In the genomic region with DNA sequence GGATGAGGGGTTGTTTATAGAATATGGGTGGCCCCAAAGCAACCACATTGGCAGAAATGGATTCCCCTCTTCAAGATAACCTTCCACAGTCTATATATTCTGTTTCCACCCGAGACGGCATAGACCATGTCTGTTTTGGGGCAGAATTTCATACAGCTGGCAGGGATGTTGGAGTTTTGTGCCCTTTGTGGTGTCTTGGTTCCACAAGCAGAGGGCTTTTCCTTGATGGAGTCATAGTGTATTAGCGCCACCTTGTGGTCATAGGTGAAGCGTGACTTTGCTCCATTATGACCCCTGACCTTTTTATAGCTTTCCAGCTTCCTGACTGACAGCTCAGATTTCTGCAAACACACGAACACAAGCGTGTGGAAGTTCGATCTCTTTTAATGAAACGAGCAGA, we compare ENCODE assay signal across 9 mouse cellular contexts. TPM values are rescaled to one million over a fixed set of nuclear protein-coding genes. Genes with fewer than 3 reads are reported as not detected.
A peak's percentile ranks its signal among the peaks of the same experiment; 100 is the strongest.
DNase-seq lines count a peak whose midpoint lies in the region; ATAC-seq and TF ChIP-seq lines count a peak whose summit lies in the region.
"Had no signal": no experiment of that assay in that cellular context is flagged by ENCODE, and none has a peak within 500 bp of the region (broad histone marks: within the 10 kb centered on the region; RNA-seq: fewer than 3 reads in every experiment).

No protein-coding gene starts in this region.

- TF ChIP-seq EP300 in MEL (IDR thresholded peaks at IDR 0.05; ENCODE audit: low read depth in 1 of 2, low read length in 2 of 2) = no peak

- no peaks in the 10 kb centered on the region for H3K36me3 ChIP-seq in liver, embryonic 12.5 days
- H3K36me3 ChIP-seq in MEL (ENCODE audit: control insufficient read depth in 1 of 2, insufficient read depth in 2 of 2, low read length in 2 of 2) = no peaks in the 10 kb centered on the region
- H3K36me3 ChIP-seq: hindbrain, embryonic 15.5 days had no signal

- TF ChIP-seq CTCF in MEL (IDR thresholded peaks at IDR 0.05 in 2 of 3, conservative IDR thresholded peaks at IDR 0.05 in 1 of 3; ENCODE audit: control insufficient read depth in 1 of 3, insufficient read depth in 1 of 3, low read depth in 2 of 3, low read length in 3 of 3, poor library complexity in 1 of 3, severe bottlenecking in 1 of 3) = peak; percentile 73 to 96 (median 86)
- TF ChIP-seq CTCF in brain, embryonic 14.5 days (IDR thresholded peaks at IDR 0.05; ENCODE audit: borderline replicate concordance, extremely low read depth, insufficient read depth, insufficient read length) = peak; percentile 70; the same call in 1 of the 2 replicates

- DNase-seq in liver (peak; percentile 43), MEL (ENCODE audit: low read depth, low spot score) (peak; percentile 83)
- DNase-seq in brain, embryonic 14.5 days (ENCODE audit: low read depth) = peak; percentile 72
- DNase-seq in layer of hippocampus, postnatal 14 days (ENCODE audit: low spot score in 2 of 2) = peak; percentile 16 to 27
- DNase-seq in ovary, postnatal 36 days (ENCODE audit: low spot score) = no peak

- no peak for ATAC-seq in liver, embryonic 12.5 days
- peak; percentile 95 for ATAC-seq in granulocyte monocyte progenitor cell, adult 5-6 weeks (replicated peaks; ENCODE audit: poor library complexity, severe bottlenecking)
- ATAC-seq in neutrophil, adult 5-6 weeks (ENCODE audit: extremely low read depth, insufficient number of reproducible peaks, low FRiP score, poor library complexity, severe bottlenecking) = peak; percentile 69; the same call in 1 of the 2 replicates

- no peak overlapping the region for H3K27ac ChIP-seq in liver, embryonic 12.5 days
- no peak overlapping the region for H3K27ac ChIP-seq in MEL (ENCODE audit: control insufficient read depth, low read depth, low read length)
- H3K27ac ChIP-seq: hindbrain, embryonic 15.5 days had no signal

- H3K4me3 ChIP-seq in liver, embryonic 12.5 days = no peak overlapping the region
- H3K4me3 ChIP-seq in MEL (ENCODE audit: control insufficient read depth in 1 of 2, insufficient read depth in 1 of 2, low read depth in 2 of 2, low read length in 2 of 2) = no peak overlapping the region
- H3K4me3 ChIP-seq: hindbrain, embryonic 15.5 days had no signal

- TF ChIP-seq RAD21 in MEL (IDR thresholded peaks at IDR 0.05; ENCODE audit: low read depth, low read length) = peak; percentile 90

- H3K4me2 ChIP-seq in liver, embryonic 12.5 days = no peak overlapping the region
- H3K4me2 ChIP-seq: hindbrain, embryonic 15.5 days had no signal

- 4% methylated on average over 8 of the region's 8 CpGs for whole genome bisulfite sequencing in liver, embryonic 12.5 days (ENCODE audit: insufficient replicate concordance)

- no peaks in the 10 kb centered on the region for H3K27me3 ChIP-seq in liver, embryonic 12.5 days (replicated peaks)
- H3K27me3 ChIP-seq in MEL (ENCODE audit: control insufficient read depth in 1 of 2, insufficient read depth in 2 of 2, low read length in 2 of 2) = no peaks in the 10 kb centered on the region
- H3K27me3 ChIP-seq: hindbrain, embryonic 15.5 days had no signal

- no peaks in the 10 kb centered on the region for H3K79me2 ChIP-seq in MEL (ENCODE audit: control insufficient read depth, insufficient read depth, low read length, poor library complexity)

- no peaks in the 10 kb centered on the region for H3K9me3 ChIP-seq in liver, embryonic 12.5 days (replicated peaks)
- H3K9me3 ChIP-seq in MEL (replicated peaks; ENCODE audit: insufficient read depth, low read length) = no peaks in the 10 kb centered on the region
- H3K9me3 ChIP-seq: hindbrain, embryonic 15.5 days had no signal

- H3K9ac ChIP-seq in liver, embryonic 12.5 days = no peak overlapping the region
- no peak overlapping the region for H3K9ac ChIP-seq in MEL (ENCODE audit: control insufficient read depth, low read depth, low read length, poor library complexity, severe bottlenecking)
- H3K9ac ChIP-seq: hindbrain, embryonic 15.5 days had no signal

- H3K4me1 ChIP-seq in liver, embryonic 12.5 days = 0 out of 2 replicates have a peak, but pooled peaks cover 5% of the 10 kb centered on the region
- peaks cover 2 to 5% of the 10 kb centered on the region in 2 experiments; a peak in 3 of 4 replicates for H3K4me1 ChIP-seq in MEL (ENCODE audit: control insufficient read depth in 1 of 2, insufficient read depth in 2 of 2, low read length in 2 of 2)
- H3K4me1 ChIP-seq: hindbrain, embryonic 15.5 days had no signal

- TF ChIP-seq POLR2A in MEL (IDR thresholded peaks at IDR 0.05; ENCODE audit: control insufficient read depth in 1 of 2, insufficient read depth in 1 of 2, low read depth in 1 of 2, low read length in 2 of 2, poor library complexity in 1 of 2) = no peak
- TF ChIP-seq POLR2A in brain, embryonic 14.5 days (IDR thresholded peaks at IDR 0.05; ENCODE audit: borderline replicate concordance, extremely low read depth, insufficient read depth, insufficient read length, poor library complexity, severe bottlenecking) = no peak

TF ChIP-seq in MEL, 35 proteins besides CTCF, POLR2A, EP300 and RAD21 (continues in another document):
- TF ChIP-seq CHD2 (IDR thresholded peaks at IDR 0.05; ENCODE audit: low read length) (no peak), ZNF384 (IDR thresholded peaks at IDR 0.05; ENCODE audit: low read depth, low read length) (0 out of 2 replicates have a peak, but pooled peaks have one; percentile 16), HCFC1 (IDR thresholded peaks at IDR 0.05; ENCODE audit: low read depth, low read length) (0 out of 2 replicates have a peak, but pooled peaks have one; percentile 19), POLR2AphosphoS2 (IDR thresholded peaks at IDR 0.05; ENCODE audit: low read length) (no peak), SMC3 (IDR thresholded peaks at IDR 0.05; ENCODE audit: low read depth, low read length) (peak; percentile 73), USF1 (IDR thresholded peaks at IDR 0.05; ENCODE audit: low read depth, low read length) (no peak), KAT2A (conservative IDR thresholded peaks at IDR 0.05; ENCODE audit: low read depth, low read length) (no peak), ETS1 (IDR thresholded peaks at IDR 0.05; ENCODE audit: low read depth, low read length) (no peak), ZC3H11A (IDR thresholded peaks at IDR 0.05; ENCODE audit: low read depth, low read length) (peak; percentile 74), MYC (IDR thresholded peaks at IDR 0.05; ENCODE audit: low read depth, low read length) (0 out of 2 replicates have a peak, but pooled peaks have one; percentile 52), TCF12 (IDR thresholded peaks at IDR 0.05; ENCODE audit: low read depth, low read length) (no peak), GATA1 (IDR thresholded peaks at IDR 0.05; ENCODE audit: low read depth, low read length) (no peak), SIN3A (IDR thresholded peaks at IDR 0.05; ENCODE audit: low read length) (peak; percentile 48; the same call in 1 of the 2 replicates), ZKSCAN1 (IDR thresholded peaks at IDR 0.05; ENCODE audit: low read depth, low read length) (no peak), TBP (IDR thresholded peaks at IDR 0.05; ENCODE audit: low read depth, low read length) (no peak)

RNA-seq across cellular contexts. Expression of gene Gm6793, which starts 19.8 kb away (rescaled TPM):
- polyA plus RNA-seq in liver, embryonic 12.5 days (2016; fragmentation: Nextera tagmentation; extraction: Ambion mirVana) = not detected in 2 replicates
- 0.10 and 0.19 TPM in 2 replicates for total RNA-seq in MEL (2012; rRNA removed)
- under 1 TPM in 1 of 2 experiments, not detected in 1; 0.46 TPM for polyA plus RNA-seq in MEL (2012; ENCODE audit: insufficient read depth in 1 of 2, insufficient read length in 2 of 2, low read depth in 1 of 2, low replicate concordance in 2 of 2, missing spikeins in 1 of 2)
- polyA plus RNA-seq in brain, embryonic 14.5 days (2012; rRNA removed) = 0.08 and 0.15 TPM in 2 replicates
- 0.21 and 0.26 TPM in 2 replicates for total RNA-seq in granulocyte monocyte progenitor cell, adult 5-6 weeks (2014; fragmentation: Nextera tagmentation)
- total RNA-seq in granulocyte monocyte progenitor cell, adult 5-6 weeks (2017) = 0.26 TPM in 1 of 2 replicates, not detected in the other
- total RNA-seq in layer of hippocampus, postnatal 14 days (2021) = under 1 TPM in 1 of 2 experiments, not detected in 1; 0.30 TPM
- total RNA-seq in neutrophil, adult 5-6 weeks (2017) = 0.35 TPM in 1 of 2 replicates, not detected in the other

RNA-seq across cellular contexts. Expression of gene Terf2ip, which starts 23.4 kb away (rescaled TPM):
- 9.8 and 10.8 TPM in 2 replicates for polyA plus RNA-seq in liver, embryonic 12.5 days (2016; fragmentation: Nextera tagmentation; extraction: Ambion mirVana)
- total RNA-seq in MEL (2012; rRNA removed) = 10.9 and 12.5 TPM in 2 replicates
- polyA plus RNA-seq in MEL (2012; ENCODE audit: insufficient read depth in 1 of 2, insufficient read length in 2 of 2, low read depth in 1 of 2, low replicate concordance in 2 of 2, missing spikeins in 1 of 2) = 10 to 100 TPM in 1 of 2 experiments, not detected in 1; 15.1 TPM
- polyA plus RNA-seq in brain, embryonic 14.5 days (2012; rRNA removed) = 26.8 and 41.1 TPM in 2 replicates
- 4.1 and 10.8 TPM in 2 replicates for total RNA-seq in granulocyte monocyte progenitor cell, adult 5-6 weeks (2014; fragmentation: Nextera tagmentation)
- 9.4 and 14.6 TPM in 2 replicates for total RNA-seq in granulocyte monocyte progenitor cell, adult 5-6 weeks (2017)
- total RNA-seq in layer of hippocampus, postnatal 14 days (2021) = 10 to 100 TPM; 35.9 to 37.2 TPM
- total RNA-seq in neutrophil, adult 5-6 weeks (2017) = 16.9 and 24.1 TPM in 2 replicates

RNA-seq across cellular contexts. Expression of gene Kars, which starts 23.5 kb away (rescaled TPM):
- polyA plus RNA-seq in liver, embryonic 12.5 days (2016; fragmentation: Nextera tagmentation; extraction: Ambion mirVana) = 162 and 163 TPM in 2 replicates
- 295 and 302 TPM in 2 replicates for total RNA-seq in MEL (2012; rRNA removed)
- 100 to 1,000 TPM; 355 to 642 TPM for polyA plus RNA-seq in MEL (2012; ENCODE audit: insufficient read depth in 1 of 2, insufficient read length in 2 of 2, low read depth in 1 of 2, low replicate concordance in 2 of 2, missing spikeins in 1 of 2)
- polyA plus RNA-seq in brain, embryonic 14.5 days (2012; rRNA removed) = 93.8 and 116 TPM in 2 replicates
- 164 and 178 TPM in 2 replicates for total RNA-seq in granulocyte monocyte progenitor cell, adult 5-6 weeks (2014; fragmentation: Nextera tagmentation)
- 186 and 197 TPM in 2 replicates for total RNA-seq in granulocyte monocyte progenitor cell, adult 5-6 weeks (2017)
- total RNA-seq in layer of hippocampus, postnatal 14 days (2021) = 10 to 100 TPM; 79.8 to 83.9 TPM
- 48.9 and 54.5 TPM in 2 replicates for total RNA-seq in neutrophil, adult 5-6 weeks (2017)

RNA-seq across cellular contexts. Expression of gene Adat1, which starts 42.5 kb away (rescaled TPM):
- 6.9 and 7.3 TPM in 2 replicates for polyA plus RNA-seq in liver, embryonic 12.5 days (2016; fragmentation: Nextera tagmentation; extraction: Ambion mirVana)
- total RNA-seq in MEL (2012; rRNA removed) = 6.4 and 8.3 TPM in 2 replicates
- 1 to 10 TPM in 1 of 2 experiments, not detected in 1; 9.3 TPM for polyA plus RNA-seq in MEL (2012; ENCODE audit: insufficient read depth in 1 of 2, insufficient read length in 2 of 2, low read depth in 1 of 2, low replicate concordance in 2 of 2, missing spikeins in 1 of 2)
- 9.7 and 10.4 TPM in 2 replicates for polyA plus RNA-seq in brain, embryonic 14.5 days (2012; rRNA removed)
- 8.5 and 12.7 TPM in 2 replicates for total RNA-seq in granulocyte monocyte progenitor cell, adult 5-6 weeks (2014; fragmentation: Nextera tagmentation)
- 5.7 and 6.1 TPM in 2 replicates for total RNA-seq in granulocyte monocyte progenitor cell, adult 5-6 weeks (2017)
- 1 to 10 TPM; 4.3 to 5.2 TPM for total RNA-seq in layer of hippocampus, postnatal 14 days (2021)
- total RNA-seq in neutrophil, adult 5-6 weeks (2017) = 4.9 and 8.3 TPM in 2 replicates
